Mouse (Mus musculus) intestine, embryonic 15.5 days (tissue): ENCODE measurements around the gene Ino80b. TPM values are rescaled to one million over a fixed set of nuclear protein-coding genes. Genes with fewer than 3 reads are reported as not detected.

Experiments
- ATAC-seq: fragments of 200-750 bp; cut with Nextera tagmentation; 2 replicates; pipeline ENCODE4 v1.8.0; 2017; ENCODE audit warnings: moderate TSS enrichment, moderate library complexity
- H3K27ac ChIP-seq: fragments of 300-500 bp; sonication (generic); 2 replicates; pipeline ENCODE4 v1.5.1; 2015; ENCODE audit warnings: mild to moderate bottlenecking, inconsistent platforms
- H3K27me3 ChIP-seq: fragments of 300-500 bp; sonication (generic); replicated peaks from 2 replicates; pipeline ENCODE4 v1.6.1; 2015; ENCODE audit warnings: inconsistent platforms
- H3K36me3 ChIP-seq: fragments of 300-500 bp; sonication (generic); 2 replicates; pipeline ENCODE4 v1.6.1; 2015; ENCODE audit warnings: inconsistent platforms
- H3K4me1 ChIP-seq: fragments of 300-500 bp; sonication (generic); replicated peaks from 2 replicates; pipeline ENCODE4 v1.6.1; 2015; ENCODE audit warnings: inconsistent platforms
- H3K4me2 ChIP-seq: fragments of 300-500 bp; sonication (generic); replicated peaks from 2 replicates; pipeline ENCODE4 v1.6.1; 2015; ENCODE audit warnings: mild to moderate bottlenecking, inconsistent platforms
- H3K4me3 ChIP-seq: fragments of 300-500 bp; sonication (generic); replicated peaks from 2 replicates; pipeline ENCODE4 v1.5.1; 2015; ENCODE audit warnings: inconsistent platforms
- H3K9ac ChIP-seq: fragments of 300-500 bp; sonication (generic); 2 replicates; pipeline ENCODE4 v1.6.1; 2015; ENCODE audit warnings: inconsistent platforms
- H3K9me3 ChIP-seq: fragments of 300-500 bp; sonication (generic); 2 replicates; pipeline ENCODE4 v1.6.1; 2016; ENCODE audit warnings: inconsistent platforms
- WGBS: fragments of 180-500 bp; shearing (Covaris S2); methylation state at CpG from one replicate; pipeline ENCODE4 v1.1.7; 2015; 5-methylcytosine and 5-hydroxymethylcytosine counted together
- polyA plus RNA-seq: library from polyadenylated mRNA; unstranded; fragments of >200 nt; fragmentation: Nextera tagmentation; extraction: Ambion mirVana; gene quantifications from 2 replicates; pipeline ENCODE4 v1.2.1, GENCODE M21; 2015

The Ino80b gene
- polyA plus RNA-seq, 1 experiment from 2014 or later = 9.4 TPM

DNA sequence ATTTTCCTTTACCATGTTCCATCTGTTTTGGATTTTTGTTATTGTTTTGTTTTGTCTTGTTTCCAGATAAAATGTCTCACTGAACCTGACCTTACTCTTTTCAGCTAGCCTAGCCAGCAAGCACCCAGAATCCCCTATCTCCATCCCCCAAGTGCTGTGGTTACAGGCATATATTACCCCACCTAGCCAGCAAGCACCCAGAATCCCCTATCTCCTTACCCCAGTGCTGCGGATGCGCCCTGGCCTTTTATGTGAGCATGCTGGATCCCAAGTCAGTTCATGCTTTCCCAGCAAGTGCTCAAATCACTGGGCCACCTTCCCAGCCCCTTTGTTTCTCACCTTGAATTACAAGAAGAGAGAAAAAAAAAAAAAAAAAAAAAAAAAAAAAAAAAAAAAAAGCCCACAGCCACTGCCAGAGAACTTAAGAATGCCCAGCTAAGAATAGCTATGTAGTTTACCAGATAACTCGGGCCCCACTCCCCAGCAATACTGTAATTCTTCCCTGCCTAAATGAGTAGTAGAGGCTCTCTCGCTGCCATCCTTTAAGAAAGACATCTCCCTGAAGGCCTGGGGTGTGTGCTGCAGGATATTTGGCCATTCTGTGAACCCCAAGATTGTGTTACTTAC is 13.6 kb downstream of the Ino80b start:
- ATAC-seq = no peak
- H3K27ac ChIP-seq = no peak overlapping the region
- H3K4me2 ChIP-seq = no peak overlapping the region
- WGBS = 83% methylated on average over 4 of the region's 4 CpGs
- H3K27me3 ChIP-seq = no peaks in the 10 kb centered on the region
- no peak overlapping the region for H3K9ac ChIP-seq
- H3K4me1 ChIP-seq = peaks cover 20% of the 10 kb centered on the region
- H3K9me3 ChIP-seq = no peaks in the 10 kb centered on the region
- H3K36me3 ChIP-seq = no peaks in the 10 kb centered on the region
- no peak overlapping the region for H3K4me3 ChIP-seq

- H3K27me3 ChIP-seq = no peaks in the 10 kb centered on the region
- no peaks in the 10 kb centered on the region for H3K36me3 ChIP-seq
Observed at GRCm38 (mm10) chr6:83108762-83109668, 16.2 kb downstream of the Ino80b start, which contains the start of gene Mrpl53. Gene Mrpl53 (plus strand): TSS chr6:83109040.

DNA sequence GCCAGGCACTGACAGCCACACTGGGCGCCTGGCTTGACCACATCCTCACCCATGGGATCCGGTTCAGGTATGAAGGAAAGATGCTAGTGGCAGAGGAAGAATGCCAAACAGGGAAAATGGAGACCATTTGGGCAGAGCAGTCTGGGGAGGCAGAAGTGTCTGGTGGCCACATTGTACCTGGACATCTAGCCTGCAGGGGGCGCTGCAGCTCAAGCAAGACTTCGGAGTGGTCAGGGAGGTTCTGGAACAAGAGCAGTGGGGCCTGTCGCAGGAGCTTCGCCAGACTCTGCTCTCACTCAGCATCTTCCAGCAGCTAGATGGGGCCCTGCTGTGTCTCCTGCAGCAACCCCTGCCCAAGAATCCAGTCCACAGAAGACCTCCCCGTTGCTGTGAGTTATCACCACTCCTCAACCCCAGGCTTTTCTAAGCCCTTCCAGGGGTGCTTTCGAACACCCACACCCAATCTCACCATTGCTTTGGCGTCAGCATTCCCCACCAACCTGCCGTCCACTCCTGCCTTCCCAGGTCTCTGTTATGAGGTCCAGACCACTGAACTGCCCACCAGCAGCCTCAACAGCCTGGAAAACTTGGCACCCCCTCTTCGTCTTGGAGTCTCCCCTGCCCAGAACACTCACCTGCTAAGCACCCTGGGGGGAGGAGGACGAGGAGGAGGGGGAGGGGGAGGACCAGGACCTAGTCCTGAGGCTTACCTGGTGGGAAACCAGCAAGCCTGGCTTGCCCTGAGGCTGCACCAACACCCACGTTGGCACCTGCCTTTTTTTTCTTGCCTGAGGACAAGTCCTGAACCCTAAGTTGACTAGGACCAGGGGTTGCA is 17.4 kb downstream of the Ino80b start:
- WGBS = 36% methylated on average over 13 of the region's 13 CpGs
- peak overlapping the region; percentile 58; the same call in 1 of the 2 replicates for H3K27ac ChIP-seq

More at GRCm38 (mm10) chr6:83108762-83109668, 16.2 kb downstream of the Ino80b start, which contains the start of gene Mrpl53:
- WGBS = under 1% methylated on average over 76 of the region's 76 CpGs
- Histone ChIP-seq H3K4me3 (peak within 1 kb of the TSS; percentile 80), H3K27ac (peak within 1 kb of the TSS; percentile 58), H3K9ac (peak within 1 kb of the TSS; percentile 91), H3K9me3 (no peaks in the 10 kb centered on the region), H3K4me2 (peak within 1 kb of the TSS; percentile 64), H3K4me1 (peaks cover 12% of the 10 kb centered on the region)
- peak; percentile 91 for ATAC-seq

GRCm38 (mm10) chr6:83104158-83104557 is 21.1 kb downstream of the Ino80b start:
- no peak overlapping the region for H3K4me3 ChIP-seq
- WGBS = 81% methylated on average over 4 of the region's 4 CpGs
- no peak overlapping the region for H3K27ac ChIP-seq
- H3K9me3 ChIP-seq = no peaks in the 10 kb centered on the region
- H3K27me3 ChIP-seq = no peaks in the 10 kb centered on the region
- no peaks in the 10 kb centered on the region for H3K36me3 ChIP-seq
- no peak overlapping the region for H3K9ac ChIP-seq
- no peak for ATAC-seq
- H3K4me1 ChIP-seq = peaks cover 24% of the 10 kb centered on the region
- no peak overlapping the region for H3K4me2 ChIP-seq

More for the DNA sequence above, 17.4 kb downstream of the Ino80b start:
- peak overlapping the region; percentile 80 for H3K4me3 ChIP-seq
- peak overlapping the region; percentile 64 for H3K4me2 ChIP-seq
- H3K9ac ChIP-seq = no peak overlapping the region; the same call in 1 of the 2 replicates
- H3K4me1 ChIP-seq = peaks cover 20% of the 10 kb centered on the region
- no peaks in the 10 kb centered on the region for H3K9me3 ChIP-seq
- ATAC-seq = peak; percentile 29
- H3K36me3 ChIP-seq = no peaks in the 10 kb centered on the region
- H3K27me3 ChIP-seq = no peaks in the 10 kb centered on the region

GRCm38 (mm10) chr6:83103130-83103650 is 22.0 kb downstream of the Ino80b start:
- Histone ChIP-seq H3K4me2 (peak overlapping the region; percentile 100), H3K4me1 (peaks cover 23% of the 10 kb centered on the region), H3K9me3 (no peaks in the 10 kb centered on the region), H3K27ac (peak overlapping the region; percentile 51; the same call in 1 of the 2 replicates), H3K36me3 (no peaks in the 10 kb centered on the region), H3K9ac (no peak overlapping the region), H3K4me3 (peak overlapping the region; percentile 72; the same call in 1 of the 2 replicates), H3K27me3 (no peaks in the 10 kb centered on the region)
- WGBS = 42% methylated on average over 11 of the region's 11 CpGs
- peak; percentile 16; the same call in 1 of the 2 replicates for ATAC-seq

DNA sequence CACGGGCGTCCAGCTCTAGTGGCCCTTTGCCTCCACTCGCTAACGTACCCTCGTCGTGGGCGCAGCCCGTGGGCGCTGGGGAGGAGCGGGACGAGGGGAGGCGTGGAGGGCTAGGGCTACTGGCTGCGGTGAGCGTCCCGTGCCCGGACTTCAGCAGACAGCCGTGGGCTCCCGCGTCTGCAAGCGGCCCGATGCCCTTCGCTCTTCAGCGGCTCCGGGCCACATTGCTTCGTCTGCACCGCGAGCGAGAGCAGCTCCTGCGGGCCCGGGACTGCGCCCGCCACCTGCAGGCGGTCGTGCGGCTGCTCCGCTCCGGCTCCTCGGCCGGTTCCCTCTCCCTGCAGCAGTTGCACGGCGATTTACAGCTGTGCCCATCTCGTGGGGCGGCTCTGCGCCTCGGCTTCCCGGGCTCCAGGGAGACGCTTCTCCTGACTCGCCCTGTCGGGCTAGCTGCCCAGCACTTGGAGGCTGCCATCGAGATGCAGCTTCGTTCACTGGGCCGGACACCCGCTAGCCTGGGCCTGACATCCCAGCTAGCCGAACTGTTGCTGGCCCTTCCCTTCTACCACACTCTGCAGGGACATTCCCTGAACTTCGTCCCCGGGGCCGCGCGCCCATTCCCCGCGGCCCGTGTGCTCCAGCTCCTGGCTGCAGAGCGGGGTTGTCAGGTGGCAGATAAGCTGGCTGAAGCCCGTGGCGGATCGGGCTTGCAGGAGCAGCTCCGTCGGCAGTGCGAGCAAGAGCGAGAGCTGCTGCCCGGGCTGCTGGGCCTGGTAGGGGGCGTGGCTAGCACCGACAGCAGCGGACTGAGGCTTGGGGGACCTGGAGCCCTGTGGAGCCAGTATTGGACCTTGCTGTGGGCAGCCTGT is 23.3 kb downstream of the Ino80b start:
- peak overlapping the region; percentile 88 for H3K9ac ChIP-seq
- under 1% methylated on average over 74 of the region's 74 CpGs for WGBS
- peak overlapping the region; percentile 72 for H3K4me3 ChIP-seq
- peak overlapping the region; percentile 86 for H3K27ac ChIP-seq
- no peaks in the 10 kb centered on the region for H3K27me3 ChIP-seq
- H3K4me1 ChIP-seq = peaks cover 16% of the 10 kb centered on the region
- peak overlapping the region; percentile 100 for H3K4me2 ChIP-seq
- no peaks in the 10 kb centered on the region for H3K36me3 ChIP-seq
- ATAC-seq = peak; percentile 89
- no peaks in the 10 kb centered on the region for H3K9me3 ChIP-seq

DNA sequence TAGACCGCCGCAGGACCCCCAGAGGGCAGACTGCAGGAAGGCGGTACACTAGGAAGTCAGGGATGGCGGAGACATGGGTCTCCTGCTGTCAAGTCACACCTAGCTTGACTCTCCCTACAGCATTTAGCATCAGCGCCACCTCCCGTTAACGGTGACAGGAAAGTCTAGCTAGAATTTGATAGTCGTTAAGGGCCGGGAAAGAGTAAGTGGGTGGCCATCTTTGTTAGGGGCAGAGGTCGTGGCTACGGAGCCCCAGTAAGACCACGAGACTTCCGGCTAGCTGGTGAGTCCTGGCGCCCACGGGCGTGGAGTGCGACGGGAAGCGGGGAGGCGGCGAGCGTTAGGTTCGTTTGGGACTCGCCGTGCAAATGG is 23.9 kb downstream of the Ino80b start, which contains the start of the genes Ccdc142 and Gm42688:
Gene Ccdc142 (plus strand): TSS at position 286 of the 372 bp plus-strand sequence.
Gene Gm42688 (plus strand): TSS at position 302 of the 372 bp plus-strand sequence.
- Histone ChIP-seq H3K9me3 (no peaks in the 10 kb centered on the region), H3K4me3 (peak within 1 kb of the TSS; percentile 72), H3K9ac (peak within 1 kb of the TSS; percentile 88), H3K27ac (peak within 1 kb of the TSS; percentile 86), H3K4me2 (peak within 1 kb of the TSS; percentile 100), H3K36me3 (no peaks in the 10 kb centered on the region), H3K27me3 (no peaks in the 10 kb centered on the region), H3K4me1 (peaks cover 16% of the 10 kb centered on the region)
- peak; percentile 89 for ATAC-seq
- under 1% methylated on average over 25 of the region's 25 CpGs for WGBS

DNA sequence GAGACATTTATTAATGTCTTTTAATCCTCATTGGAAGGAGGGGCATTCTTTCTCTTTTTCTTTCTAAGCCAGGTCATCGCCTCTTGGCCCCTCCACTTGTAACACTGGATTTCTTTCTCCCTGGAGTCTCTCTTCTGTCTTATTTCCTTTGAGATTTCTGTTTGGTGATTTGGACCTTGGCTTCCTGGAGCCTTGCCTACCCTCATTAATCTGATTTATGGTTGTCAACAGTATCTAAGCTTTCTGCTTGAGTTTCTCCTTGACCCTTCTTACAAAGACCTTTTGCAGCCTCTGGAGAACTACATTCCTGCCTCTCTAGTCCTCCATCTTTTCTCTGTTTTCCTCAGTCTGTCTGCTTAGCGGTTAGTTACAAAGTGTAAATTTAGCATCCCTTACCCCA is 26.8 kb downstream of the Ino80b start:
- H3K4me3 ChIP-seq = no peak overlapping the region
- H3K4me2 ChIP-seq = no peak overlapping the region
- no peak overlapping the region for H3K9ac ChIP-seq
- H3K9me3 ChIP-seq = no peaks in the 10 kb centered on the region
- 0 out of 2 replicates have a peak, but pooled peaks cover 2% of the 10 kb centered on the region for H3K27me3 ChIP-seq
- no peak for ATAC-seq
- no peaks in the 10 kb centered on the region for H3K36me3 ChIP-seq
- H3K27ac ChIP-seq = no peak overlapping the region
- H3K4me1 ChIP-seq = peaks cover 15% of the 10 kb centered on the region
- 49% methylated on average over 2 of the region's 2 CpGs for WGBS

DNA sequence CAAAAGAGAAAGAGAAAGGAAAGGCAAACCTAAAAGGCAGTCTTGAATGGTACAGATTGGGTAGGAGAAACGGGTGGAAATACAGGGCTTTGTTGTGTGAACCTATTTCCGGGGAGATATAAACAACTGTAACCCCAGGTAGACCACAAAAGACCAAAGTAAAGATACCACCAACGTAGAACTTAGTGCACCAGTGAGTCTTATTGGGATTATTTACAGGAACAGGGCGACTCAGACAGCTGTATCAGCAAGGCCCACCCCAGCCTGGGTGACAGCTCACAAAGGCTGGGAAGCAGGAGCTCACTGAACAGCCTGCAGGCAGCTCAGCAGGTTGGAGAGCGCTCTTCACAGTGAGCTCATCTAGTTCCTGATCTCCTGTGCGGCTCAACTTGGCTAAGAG is 29.3 kb downstream of the Ino80b start:
- Histone ChIP-seq H3K9me3 (no peaks in the 10 kb centered on the region), H3K4me2 (no peak overlapping the region), H3K27ac (no peak overlapping the region), H3K27me3 (0 out of 2 replicates have a peak, but pooled peaks cover 2% of the 10 kb centered on the region), H3K4me1 (no peaks in the 10 kb centered on the region), H3K36me3 (no peaks in the 10 kb centered on the region), H3K4me3 (no peak overlapping the region), H3K9ac (no peak overlapping the region)
- no peak for ATAC-seq
- 50% methylated on average over 6 of the region's 6 CpGs for WGBS

DNA sequence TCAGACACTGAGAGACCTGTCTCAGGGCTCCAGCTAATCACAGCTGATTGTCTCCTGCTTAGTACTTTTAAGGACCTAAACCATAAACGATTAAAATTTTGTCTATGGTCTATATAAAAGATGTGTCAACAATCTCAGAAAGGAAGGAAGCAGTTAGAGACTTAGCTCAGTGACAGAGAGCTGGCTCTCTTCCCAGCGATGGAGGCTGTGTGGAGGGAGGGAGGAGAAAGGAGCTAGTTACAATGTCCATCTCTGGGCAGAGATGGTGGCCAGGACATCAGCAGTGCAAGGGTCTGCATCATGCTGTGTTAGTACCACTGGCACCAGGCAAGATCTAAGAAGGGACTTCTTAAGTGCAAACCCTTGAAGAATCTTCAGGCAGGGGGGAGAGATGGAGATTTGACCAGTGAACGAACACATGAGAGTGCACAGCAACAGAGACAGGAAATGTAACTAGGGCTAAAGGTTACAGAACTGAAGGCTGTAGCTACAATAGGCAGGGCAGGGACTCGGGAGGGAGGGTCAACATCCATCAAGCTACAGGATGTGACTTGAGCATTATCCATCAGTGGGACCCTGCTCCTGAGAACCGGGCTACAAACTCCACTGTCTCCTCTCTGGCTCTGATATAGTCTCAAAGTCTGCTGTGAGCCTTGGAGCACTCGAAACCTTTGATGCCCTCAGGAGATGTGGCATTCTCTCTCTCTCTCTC is 32.7 kb downstream of the Ino80b start:
- no peaks in the 10 kb centered on the region for H3K9me3 ChIP-seq
- H3K27ac ChIP-seq = peak overlapping the region; percentile 44; the same call in 1 of the 2 replicates
- H3K27me3 ChIP-seq = peaks cover 24% of the 10 kb centered on the region
- H3K36me3 ChIP-seq = no peaks in the 10 kb centered on the region
- H3K4me2 ChIP-seq = no peak overlapping the region
- WGBS = 28% methylated on average over 6 of the region's 6 CpGs
- ATAC-seq = no peak
- no peak overlapping the region for H3K9ac ChIP-seq
- H3K4me1 ChIP-seq = peaks cover 3% of the 10 kb centered on the region
- H3K4me3 ChIP-seq = no peak overlapping the region
